Mouse (Mus musculus): ENCODE results near the gene Prap1. TPM values are rescaled to one million over a fixed set of nuclear protein-coding genes. Genes with fewer than 3 reads are reported as not detected.

Gene Prap1
- polyA plus RNA-seq (2012; rRNA removed), result 1.1 and 1.9 TPM in 2 replicates

DNA sequence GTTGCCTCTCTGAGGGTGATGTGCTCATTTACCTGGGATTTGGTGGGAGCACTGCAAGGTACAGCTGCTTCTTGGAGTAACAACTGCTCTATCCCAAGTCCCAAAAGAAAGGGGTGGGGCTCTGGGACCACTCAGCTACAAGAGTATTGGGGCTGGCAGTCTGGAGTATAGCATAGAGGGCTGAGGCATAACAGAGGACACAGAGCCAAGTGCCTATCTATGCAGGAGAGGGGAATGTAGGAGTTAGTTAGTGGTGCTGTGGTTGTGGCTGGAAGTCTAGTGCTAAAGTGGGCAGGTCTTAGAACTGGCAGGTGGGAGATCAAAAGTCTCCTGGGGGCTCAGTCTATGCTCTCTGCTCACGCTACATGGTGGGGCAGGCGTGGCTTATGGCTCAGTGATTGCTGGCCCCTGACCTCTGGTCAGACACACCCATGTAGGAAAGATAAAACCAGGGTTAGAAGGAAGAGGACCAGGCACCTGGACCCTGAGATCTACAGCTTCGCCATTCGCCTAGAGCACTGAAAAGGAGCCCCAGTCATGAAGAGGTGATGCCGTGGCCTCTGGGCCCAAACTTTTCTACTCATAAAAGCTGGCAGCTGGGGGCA lies at the start of gene Prap1:
Prap1 (plus strand) TSS at position 472 of the 605 bp plus-strand sequence.
- H3K4me1 ChIP-seq (ENCODE audit: control insufficient read depth, insufficient read depth, low read length), result peaks cover 16% of the 10 kb centered on the region
- TF ChIP-seq CTCF (conservative IDR thresholded peaks at IDR 0.05; ENCODE audit: insufficient read depth, insufficient read length, low read depth, low read length) (no peak), POLR2A (IDR thresholded peaks at IDR 0.05; ENCODE audit: low read depth, low read length) (no peak)
- 84% methylated on average over 5 of the region's 5 CpGs for WGBS
- H3K4me3 ChIP-seq (ENCODE audit: insufficient read depth, low read depth, low read length), result no peak within 1 kb of the TSS
- no peaks in the 10 kb centered on the region for H3K27me3 ChIP-seq (replicated peaks; ENCODE audit: control insufficient read depth, insufficient read depth, low read length)
- no peak within 1 kb of the TSS for H3K27ac ChIP-seq (ENCODE audit: insufficient read depth, low read depth, low read length)
- no peaks in the 10 kb centered on the region for H3K36me3 ChIP-seq (ENCODE audit: control insufficient read depth, insufficient read depth, low read length)
- DNase-seq, result no peak

DNA sequence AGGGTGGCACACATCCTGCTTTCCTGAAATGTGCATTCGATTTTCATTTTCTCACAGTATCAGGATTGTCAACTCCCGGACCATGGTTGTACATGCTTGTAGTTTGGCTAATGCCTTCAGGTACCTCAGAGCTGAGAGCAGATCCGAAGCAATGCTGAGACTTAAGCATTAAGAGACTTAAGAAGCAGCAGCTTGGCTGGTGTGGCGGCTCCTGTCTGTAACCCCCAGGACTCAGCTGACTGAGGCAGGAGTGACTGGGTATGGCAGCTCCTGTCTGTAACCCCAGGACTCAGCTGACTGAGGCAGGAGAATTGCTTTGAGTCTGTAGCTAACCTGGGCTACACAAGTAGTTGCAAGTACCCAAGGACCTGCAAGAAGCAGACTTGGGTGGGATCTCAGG lies 47.6 kb upstream of the Prap1 start:
- Histone ChIP-seq H3K4me3 (ENCODE audit: insufficient read depth, low read depth, low read length) (no peak overlapping the region), H3K4me1 (ENCODE audit: control insufficient read depth, insufficient read depth, low read length) (peaks cover 8% of the 10 kb centered on the region; the same call in 1 of the 2 replicates), H3K36me3 (ENCODE audit: control insufficient read depth, insufficient read depth, low read length) (no peaks in the 10 kb centered on the region), H3K27me3 (replicated peaks; ENCODE audit: control insufficient read depth, insufficient read depth, low read length) (peaks cover 6% of the 10 kb centered on the region), H3K27ac (ENCODE audit: insufficient read depth, low read depth, low read length) (no peak overlapping the region)
- TF ChIP-seq CTCF (conservative IDR thresholded peaks at IDR 0.05; ENCODE audit: insufficient read depth, insufficient read length, low read depth, low read length) (no peak), POLR2A (IDR thresholded peaks at IDR 0.05; ENCODE audit: low read depth, low read length) (no peak)
- DNase-seq, result no peak
- WGBS, result 85% methylated on average over 4 of the region's 4 CpGs

GRCm38 (mm10) chr7:140047811-140048311 lies 45.3 kb upstream of the Prap1 start:
- H3K27ac ChIP-seq (ENCODE audit: insufficient read depth, low read depth, low read length), result no peak overlapping the region
- WGBS, result 1% methylated on average over 33 of the region's 33 CpGs
- DNase-seq, result peak; percentile 11
- TF ChIP-seq CTCF (conservative IDR thresholded peaks at IDR 0.05; ENCODE audit: insufficient read depth, insufficient read length, low read depth, low read length) (no peak), POLR2A (IDR thresholded peaks at IDR 0.05; ENCODE audit: low read depth, low read length) (no peak)
- no peaks in the 10 kb centered on the region for H3K36me3 ChIP-seq (ENCODE audit: control insufficient read depth, insufficient read depth, low read length)
- peaks cover 8% of the 10 kb centered on the region; the same call in 1 of the 2 replicates for H3K4me1 ChIP-seq (ENCODE audit: control insufficient read depth, insufficient read depth, low read length)
- peaks cover 6% of the 10 kb centered on the region for H3K27me3 ChIP-seq (replicated peaks; ENCODE audit: control insufficient read depth, insufficient read depth, low read length)
- peak overlapping the region; percentile 5; the same call in 1 of the 2 replicates for H3K4me3 ChIP-seq (ENCODE audit: insufficient read depth, low read depth, low read length)

DNA sequence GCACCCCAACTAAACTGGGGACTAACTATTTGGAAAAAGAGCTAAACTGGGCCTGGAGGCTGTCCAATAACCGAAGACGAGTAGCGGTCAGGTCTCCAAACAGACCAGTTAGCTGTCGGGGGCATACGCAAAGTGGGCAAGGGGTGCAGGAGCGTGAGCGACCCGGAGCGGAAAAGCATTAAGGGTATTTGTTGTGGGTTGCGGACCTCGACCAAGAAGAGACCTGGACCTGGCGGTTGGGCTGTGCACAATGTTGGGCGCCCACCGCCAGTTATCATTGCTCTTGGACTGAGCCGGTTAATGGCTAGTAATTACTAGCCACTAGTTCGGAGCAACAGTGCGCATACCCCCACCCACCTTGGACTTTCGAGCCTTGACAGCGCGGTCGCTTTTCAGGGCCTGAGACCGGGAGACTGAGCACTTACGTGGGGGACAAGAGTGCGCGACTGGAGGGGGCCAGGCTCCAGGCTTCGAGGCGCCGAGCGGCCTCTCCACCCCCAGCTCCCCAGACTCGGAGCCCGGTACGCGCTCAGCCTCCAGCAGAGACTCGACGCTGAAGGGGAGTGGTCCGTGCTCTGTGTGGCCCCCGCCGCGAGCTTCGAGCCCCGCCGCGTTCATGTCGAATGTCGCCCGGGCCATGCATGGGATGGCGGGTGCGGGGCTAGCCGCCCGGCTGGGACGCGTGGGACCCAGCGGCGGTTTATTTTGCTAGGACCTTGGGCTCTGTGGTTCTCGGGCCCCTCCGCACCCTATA lies 44.7 kb upstream of the Prap1 start, which contains the start of gene Msx3:
Msx3 (minus strand) TSS at position 729 of the 754 bp plus-strand sequence.
- DNase-seq, result no peak
- peaks cover 8% of the 10 kb centered on the region; the same call in 1 of the 2 replicates for H3K4me1 ChIP-seq (ENCODE audit: control insufficient read depth, insufficient read depth, low read length)
- H3K27ac ChIP-seq (ENCODE audit: insufficient read depth, low read depth, low read length), result no peak within 1 kb of the TSS
- TF ChIP-seq POLR2A (IDR thresholded peaks at IDR 0.05; ENCODE audit: low read depth, low read length), result no peak
- no peak for TF ChIP-seq CTCF (conservative IDR thresholded peaks at IDR 0.05; ENCODE audit: insufficient read depth, insufficient read length, low read depth, low read length)
- 2% methylated on average over 56 of the region's 56 CpGs for WGBS
- H3K4me3 ChIP-seq (ENCODE audit: insufficient read depth, low read depth, low read length), result peak within 1 kb of the TSS; percentile 47
- no peaks in the 10 kb centered on the region for H3K36me3 ChIP-seq (ENCODE audit: control insufficient read depth, insufficient read depth, low read length)
- peaks cover 6% of the 10 kb centered on the region for H3K27me3 ChIP-seq (replicated peaks; ENCODE audit: control insufficient read depth, insufficient read depth, low read length)

DNA sequence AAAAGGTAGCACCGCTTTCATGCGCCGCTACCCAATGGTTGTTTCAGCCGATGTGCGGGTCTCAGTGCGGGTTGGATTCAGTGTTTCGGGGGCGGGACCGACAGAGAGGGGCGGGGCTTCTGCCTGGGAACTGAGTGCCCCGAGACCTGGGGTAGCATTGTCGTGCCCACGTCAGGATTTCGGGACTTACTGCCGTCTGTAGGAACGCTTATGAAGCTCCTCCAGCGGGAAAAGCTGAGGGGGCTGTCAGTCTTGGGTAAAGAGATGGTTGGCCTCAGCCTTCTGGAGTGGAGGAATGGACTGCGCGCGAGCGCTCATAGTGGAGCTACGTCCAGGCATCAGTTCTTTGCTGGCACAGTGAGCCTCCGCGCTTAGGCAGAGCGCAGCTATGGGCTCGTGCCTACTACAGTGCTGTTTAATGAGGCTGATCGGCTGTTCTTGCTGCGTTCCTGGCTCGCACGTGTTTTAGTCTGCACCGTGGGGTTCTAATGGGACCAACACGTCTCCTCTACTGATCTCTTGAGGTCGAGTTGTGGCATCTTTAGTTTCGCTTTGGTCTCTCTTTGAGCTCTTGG lies 44.0 kb upstream of the Prap1 start:
- DNase-seq, result peak; percentile 26
- TF ChIP-seq POLR2A (IDR thresholded peaks at IDR 0.05; ENCODE audit: low read depth, low read length) (no peak), CTCF (conservative IDR thresholded peaks at IDR 0.05; ENCODE audit: insufficient read depth, insufficient read length, low read depth, low read length) (no peak)
- peak overlapping the region; percentile 47 for H3K4me3 ChIP-seq (ENCODE audit: insufficient read depth, low read depth, low read length)

GRCm38 (mm10) chr7:140054124-140054523 lies 39.1 kb upstream of the Prap1 start:
- 78% methylated on average over 4 of the region's 4 CpGs for WGBS

More for the DNA sequence above, 44.0 kb upstream of the Prap1 start:
- Histone ChIP-seq H3K36me3 (ENCODE audit: control insufficient read depth, insufficient read depth, low read length) (no peaks in the 10 kb centered on the region), H3K27ac (ENCODE audit: insufficient read depth, low read depth, low read length) (no peak overlapping the region), H3K4me1 (ENCODE audit: control insufficient read depth, insufficient read depth, low read length) (peaks cover 8% of the 10 kb centered on the region; the same call in 1 of the 2 replicates), H3K27me3 (replicated peaks; ENCODE audit: control insufficient read depth, insufficient read depth, low read length) (peaks cover 6% of the 10 kb centered on the region)
- WGBS, result under 1% methylated on average over 34 of the region's 34 CpGs

More at GRCm38 (mm10) chr7:140054124-140054523, 39.1 kb upstream of the Prap1 start:
- Histone ChIP-seq H3K27ac (ENCODE audit: insufficient read depth, low read depth, low read length) (no peak overlapping the region), H3K36me3 (ENCODE audit: control insufficient read depth, insufficient read depth, low read length) (no peaks in the 10 kb centered on the region), H3K27me3 (replicated peaks; ENCODE audit: control insufficient read depth, insufficient read depth, low read length) (peaks cover 4% of the 10 kb centered on the region; the same call in 1 of the 2 replicates), H3K4me1 (ENCODE audit: control insufficient read depth, insufficient read depth, low read length) (peaks cover 6% of the 10 kb centered on the region), H3K4me3 (ENCODE audit: insufficient read depth, low read depth, low read length) (no peak overlapping the region)
- DNase-seq, result no peak
- TF ChIP-seq CTCF (conservative IDR thresholded peaks at IDR 0.05; ENCODE audit: insufficient read depth, insufficient read length, low read depth, low read length) (no peak), POLR2A (IDR thresholded peaks at IDR 0.05; ENCODE audit: low read depth, low read length) (no peak)
